Mouse (Mus musculus): Measurements from ENCODE around the gene Rmnd5a. TPM values are rescaled to one million over a fixed set of nuclear protein-coding genes. Genes with fewer than 3 reads are reported as not detected.

Gene Rmnd5a
- polyA plus RNA-seq, 1 experiment, result 40.3 TPM

GRCm38 (mm10) chr6:71440217-71440491 is 283 bp downstream of the Rmnd5a start:
- Histone ChIP-seq H3K27ac (ENCODE audit: insufficient read depth, low read depth, low read length) (peak overlapping the region; percentile 91), H3K4me3 (ENCODE audit: insufficient read depth, low read depth, low read length) (peak overlapping the region; percentile 97), H3K27me3 (replicated peaks; ENCODE audit: control insufficient read depth, insufficient read depth, low read length) (no peaks in the 10 kb centered on the region), H3K36me3 (ENCODE audit: control insufficient read depth, insufficient read depth, low read length) (no peaks in the 10 kb centered on the region), H3K4me1 (ENCODE audit: control insufficient read depth, insufficient read depth, low read length) (peaks cover 15% of the 10 kb centered on the region)
- no peak for DNase-seq
- TF ChIP-seq POLR2A (IDR thresholded peaks at IDR 0.05; ENCODE audit: low read depth, low read length), result no peak
- TF ChIP-seq CTCF (conservative IDR thresholded peaks at IDR 0.05; ENCODE audit: insufficient read depth, insufficient read length, low read depth, low read length), result no peak
- under 1% methylated on average over 46 of the region's 47 CpGs for WGBS

GRCm38 (mm10) chr6:71439506-71440216 is 776 bp downstream of the Rmnd5a start:
- DNase-seq, result peak; percentile 60
- Histone ChIP-seq H3K4me3 (ENCODE audit: insufficient read depth, low read depth, low read length) (peak overlapping the region; percentile 97), H3K27ac (ENCODE audit: insufficient read depth, low read depth, low read length) (peak overlapping the region; percentile 91), H3K4me1 (ENCODE audit: control insufficient read depth, insufficient read depth, low read length) (peaks cover 15% of the 10 kb centered on the region), H3K27me3 (replicated peaks; ENCODE audit: control insufficient read depth, insufficient read depth, low read length) (no peaks in the 10 kb centered on the region), H3K36me3 (ENCODE audit: control insufficient read depth, insufficient read depth, low read length) (no peaks in the 10 kb centered on the region)
- WGBS, result under 1% methylated on average over 62 of the region's 62 CpGs
- TF ChIP-seq CTCF (conservative IDR thresholded peaks at IDR 0.05; ENCODE audit: insufficient read depth, insufficient read length, low read depth, low read length), result no peak
- no peak for TF ChIP-seq POLR2A (IDR thresholded peaks at IDR 0.05; ENCODE audit: low read depth, low read length)

- peak; percentile 10 for DNase-seq
- Histone ChIP-seq H3K4me1 (ENCODE audit: control insufficient read depth, insufficient read depth, low read length) (peaks cover 20% of the 10 kb centered on the region), H3K4me3 (ENCODE audit: insufficient read depth, low read depth, low read length) (no peak overlapping the region)
Measured at GRCm38 (mm10) chr6:71438070-71438469, 2.4 kb downstream of the Rmnd5a start.

GRCm38 (mm10) chr6:71427996-71428725 is 12.3 kb downstream of the Rmnd5a start:
- no peaks in the 10 kb centered on the region for H3K27me3 ChIP-seq (replicated peaks; ENCODE audit: control insufficient read depth, insufficient read depth, low read length)
- H3K36me3 ChIP-seq (ENCODE audit: control insufficient read depth, insufficient read depth, low read length), result no peaks in the 10 kb centered on the region
- peaks cover 6% of the 10 kb centered on the region; the same call in 1 of the 2 replicates for H3K4me1 ChIP-seq (ENCODE audit: control insufficient read depth, insufficient read depth, low read length)
- TF ChIP-seq CTCF (conservative IDR thresholded peaks at IDR 0.05; ENCODE audit: insufficient read depth, insufficient read length, low read depth, low read length) (no peak), POLR2A (IDR thresholded peaks at IDR 0.05; ENCODE audit: low read depth, low read length) (no peak)
- WGBS, result 70% methylated on average over 4 of the region's 4 CpGs
- no peak overlapping the region for H3K27ac ChIP-seq (ENCODE audit: insufficient read depth, low read depth, low read length)
- H3K4me3 ChIP-seq (ENCODE audit: insufficient read depth, low read depth, low read length), result no peak overlapping the region
- peak; percentile 29 for DNase-seq

More at GRCm38 (mm10) chr6:71438070-71438469, 2.4 kb downstream of the Rmnd5a start:
- Histone ChIP-seq H3K27me3 (replicated peaks; ENCODE audit: control insufficient read depth, insufficient read depth, low read length) (no peaks in the 10 kb centered on the region), H3K27ac (ENCODE audit: insufficient read depth, low read depth, low read length) (peak overlapping the region; percentile 49; the same call in 1 of the 2 replicates), H3K36me3 (ENCODE audit: control insufficient read depth, insufficient read depth, low read length) (no peaks in the 10 kb centered on the region)
- no peak for TF ChIP-seq POLR2A (IDR thresholded peaks at IDR 0.05; ENCODE audit: low read depth, low read length)
- no peak for TF ChIP-seq CTCF (conservative IDR thresholded peaks at IDR 0.05; ENCODE audit: insufficient read depth, insufficient read length, low read depth, low read length)
- 66% methylated on average over 1 of the region's 1 CpGs for WGBS

- peaks cover 19% of the 10 kb centered on the region; the same call in 1 of the 2 replicates for H3K4me1 ChIP-seq (ENCODE audit: control insufficient read depth, insufficient read depth, low read length)
- 82% methylated on average over 6 of the region's 6 CpGs for WGBS
- no peak for TF ChIP-seq POLR2A (IDR thresholded peaks at IDR 0.05; ENCODE audit: low read depth, low read length)
- no peak for TF ChIP-seq CTCF (conservative IDR thresholded peaks at IDR 0.05; ENCODE audit: insufficient read depth, insufficient read length, low read depth, low read length)
- H3K27me3 ChIP-seq (replicated peaks; ENCODE audit: control insufficient read depth, insufficient read depth, low read length), result no peaks in the 10 kb centered on the region
- no peak overlapping the region for H3K27ac ChIP-seq (ENCODE audit: insufficient read depth, low read depth, low read length)
- no peak overlapping the region for H3K4me3 ChIP-seq (ENCODE audit: insufficient read depth, low read depth, low read length)
- H3K36me3 ChIP-seq (ENCODE audit: control insufficient read depth, insufficient read depth, low read length), result no peaks in the 10 kb centered on the region
- no peak for DNase-seq
Measured at GRCm38 (mm10) chr6:71425681-71426080, 14.8 kb downstream of the Rmnd5a start.

GRCm38 (mm10) chr6:71423116-71423515 is 17.3 kb downstream of the Rmnd5a start:
- 86% methylated on average over 3 of the region's 3 CpGs for WGBS

GRCm38 (mm10) chr6:71422162-71422561 is 18.3 kb downstream of the Rmnd5a start:
- no peaks in the 10 kb centered on the region for H3K27me3 ChIP-seq (replicated peaks; ENCODE audit: control insufficient read depth, insufficient read depth, low read length)
- H3K27ac ChIP-seq (ENCODE audit: insufficient read depth, low read depth, low read length), result peak overlapping the region; percentile 39; the same call in 1 of the 2 replicates
- WGBS, result 44% methylated on average over 3 of the region's 3 CpGs
- no peaks in the 10 kb centered on the region for H3K36me3 ChIP-seq (ENCODE audit: control insufficient read depth, insufficient read depth, low read length)
- no peak for TF ChIP-seq CTCF (conservative IDR thresholded peaks at IDR 0.05; ENCODE audit: insufficient read depth, insufficient read length, low read depth, low read length)
- no peak for TF ChIP-seq POLR2A (IDR thresholded peaks at IDR 0.05; ENCODE audit: low read depth, low read length)
- no peak overlapping the region for H3K4me3 ChIP-seq (ENCODE audit: insufficient read depth, low read depth, low read length)
- peak; percentile 69 for DNase-seq
- peaks cover 25% of the 10 kb centered on the region for H3K4me1 ChIP-seq (ENCODE audit: control insufficient read depth, insufficient read depth, low read length)

More at GRCm38 (mm10) chr6:71423116-71423515, 17.3 kb downstream of the Rmnd5a start:
- H3K36me3 ChIP-seq (ENCODE audit: control insufficient read depth, insufficient read depth, low read length), result no peaks in the 10 kb centered on the region
- peak; percentile 36 for DNase-seq
- H3K4me3 ChIP-seq (ENCODE audit: insufficient read depth, low read depth, low read length), result no peak overlapping the region
- no peak for TF ChIP-seq CTCF (conservative IDR thresholded peaks at IDR 0.05; ENCODE audit: insufficient read depth, insufficient read length, low read depth, low read length)
- no peak for TF ChIP-seq POLR2A (IDR thresholded peaks at IDR 0.05; ENCODE audit: low read depth, low read length)
- peaks cover 25% of the 10 kb centered on the region for H3K4me1 ChIP-seq (ENCODE audit: control insufficient read depth, insufficient read depth, low read length)
- H3K27me3 ChIP-seq (replicated peaks; ENCODE audit: control insufficient read depth, insufficient read depth, low read length), result no peaks in the 10 kb centered on the region
- H3K27ac ChIP-seq (ENCODE audit: insufficient read depth, low read depth, low read length), result no peak overlapping the region

All from kidney, adult 2 months (tissue).